Comparison of ENCODE assay signal across 9 mouse cellular contexts in genomic region chr6:28397681-28398203, GRCm38 (mm10). TPM values are rescaled to one million over a fixed set of nuclear protein-coding genes. Genes with fewer than 3 reads are reported as not detected.
A peak's percentile ranks its signal among the peaks of the same experiment; 100 is the strongest.
DNase-seq lines count a peak whose midpoint lies in the region; ATAC-seq lines count a peak whose summit lies in the region.
"Had no signal": no experiment of that assay in that cellular context is flagged by ENCODE, and none has a peak within 500 bp of the region (broad histone marks: within the 10 kb centered on the region; RNA-seq: fewer than 3 reads in every experiment).

Zfp800 (minus strand) TSS chr6:28398005.

- 1% methylated on average over 33 of the region's 33 CpGs for WGBS in heart, embryonic 14.5 days

- peaks cover 33% of the 10 kb centered on the region for H3K27me3 ChIP-seq in heart, embryonic 14.5 days (ENCODE audit: control insufficient read depth, insufficient read depth, low read length)

- H3K27ac ChIP-seq in brown adipose tissue, adult 24 weeks (replicated peaks; ENCODE audit: low read depth, low read length), result no peak within 1 kb of the TSS
- H3K27ac ChIP-seq in heart, embryonic 14.5 days (replicated peaks in 1 of 2; ENCODE audit: control insufficient read depth in 1 of 2, insufficient read depth in 1 of 2, low read depth in 2 of 2, low read length in 2 of 2), result no peak within 1 kb of the TSS

- H3K4me2 ChIP-seq in heart, embryonic 14.5 days (ENCODE audit: low read length), result peak within 1 kb of the TSS; percentile 89

- peak; percentile 4 for DNase-seq in gastrocnemius, postnatal 10 days
- DNase-seq in gastrocnemius, postnatal 25 days, result no peak
- no peak for DNase-seq in left cerebral cortex, postnatal 25 days (ENCODE audit: low spot score in 2 of 2)
- DNase-seq in urinary bladder, adult 2 months (ENCODE audit: low spot score), result no peak

- peak; percentile 53 for ATAC-seq in CD4-positive, CD25-positive, alpha-beta regulatory T cell, adult 4 months
- ATAC-seq in heart, embryonic 14.5 days (ENCODE audit: insufficient number of reproducible peaks, insufficient read depth, low FRiP score, low read depth), result no peak
- no peak for ATAC-seq in monocyte, adult 5-6 weeks (replicated peaks; ENCODE audit: insufficient number of reproducible peaks, low FRiP score, low TSS enrichment, poor library complexity, severe bottlenecking)

- H3K4me3 ChIP-seq in brown adipose tissue, adult 24 weeks (ENCODE audit: insufficient read depth, low read depth, low read length), result peak within 1 kb of the TSS; percentile 63
- peak within 1 kb of the TSS; percentile 44 to 52 for H3K4me3 ChIP-seq in heart, embryonic 14.5 days (ENCODE audit: control insufficient read depth in 1 of 2, insufficient read depth in 1 of 2, low read depth in 1 of 2, low read length in 2 of 2)
- H3K4me3 ChIP-seq: myocyte had no signal

- H3K9me3 ChIP-seq in heart, embryonic 14.5 days (ENCODE audit: control insufficient read depth, low read length), result peaks cover 6% of the 10 kb centered on the region

- no peaks in the 10 kb centered on the region for H3K36me3 ChIP-seq in heart, embryonic 14.5 days (ENCODE audit: control insufficient read depth, insufficient read depth, low read length)

- peak within 1 kb of the TSS; percentile 39 for H3K9ac ChIP-seq in heart, embryonic 14.5 days (ENCODE audit: low read length)

- H3K4me1 ChIP-seq in brown adipose tissue, adult 24 weeks (ENCODE audit: control insufficient read depth, insufficient read depth, insufficient read length, low read length), result peaks cover 2% of the 10 kb centered on the region; the same call in 1 of the 2 replicates
- H3K4me1 ChIP-seq in heart, embryonic 14.5 days (ENCODE audit: control insufficient read depth in 2 of 2, insufficient read depth in 2 of 2, low read length in 2 of 2), result no peaks in the 10 kb centered on the region; a peak in 1 of 4 replicates

- intact Hi-C loops in left cerebral cortex, postnatal 25 days (cut with DNase I), result no loop called here

RNA-seq across cellular contexts. Expression of gene Zfp800, which starts in this region (rescaled TPM):
- total RNA-seq in gastrocnemius, postnatal 10 days (2021), result 10 to 100 TPM in 1 of 2 experiments, 1 to 10 TPM in 1; 7.9 to 12.4 TPM
- 1 to 10 TPM; 5.1 to 5.5 TPM for total RNA-seq in gastrocnemius, postnatal 25 days (2021)
- polyA plus RNA-seq in CD4-positive, CD25-positive, alpha-beta regulatory T cell, adult 4 months (2017; shearing (Covaris generic)), result 10 to 100 TPM; 28.8 to 36.9 TPM
- 6.8 and 11.5 TPM in 2 replicates for polyA plus RNA-seq in brown adipose tissue, adult 24 weeks (2012; ENCODE audit: insufficient read depth, insufficient read length, missing spikeins)
- 15.6 and 18.2 TPM in 2 replicates for polyA plus RNA-seq in heart, embryonic 14.5 days (2014; fragmentation: Nextera tagmentation; extraction: Ambion mirVana)
- 10 to 100 TPM; 21.0 to 22.6 TPM for total RNA-seq in left cerebral cortex, postnatal 25 days (2021)
- total RNA-seq in monocyte, adult 5-6 weeks (2017), result 56.7 to 59.9 TPM (median 59.8 TPM) in 3 replicates
- polyA plus RNA-seq in urinary bladder, adult 2 months (2012; rRNA removed), result 7.6 and 7.8 TPM in 2 replicates
